Mouse (Mus musculus) limb, embryonic 13.5 days (tissue): ENCODE measurements around the gene Stk10. TPM values are rescaled to one million over a fixed set of nuclear protein-coding genes. Genes with fewer than 3 reads are reported as not detected.

Source experiments
- ATAC-seq: fragments of 200-750 bp; cut with Nextera tagmentation; 2 replicates; pipeline ENCODE4 v1.8.0; 2017; ENCODE audit warnings: low read depth, moderate number of reproducible peaks, moderate TSS enrichment; ENCODE audit not compliant: low FRiP score
- H3K27ac ChIP-seq: fragments of 300-500 bp; sonication (generic); 2 replicates; pipeline ENCODE4 v1.5.1; 2015; ENCODE audit warnings: inconsistent platforms, mild to moderate bottlenecking, moderate library complexity
- H3K27me3 ChIP-seq: fragments of 300-500 bp; sonication (generic); 2 replicates; pipeline ENCODE4 v1.6.1; 2015; ENCODE audit warnings: mild to moderate bottlenecking, inconsistent platforms
- H3K36me3 ChIP-seq: fragments of 300-500 bp; sonication (generic); 2 replicates; pipeline ENCODE4 v1.6.1; 2015; ENCODE audit warnings: inconsistent platforms, mild to moderate bottlenecking, moderate library complexity
- H3K4me1 ChIP-seq: fragments of 300-500 bp; sonication (generic); 2 replicates; pipeline ENCODE4 v1.6.1; 2015; ENCODE audit warnings: inconsistent platforms
- H3K4me2 ChIP-seq: fragments of 300-500 bp; sonication (generic); replicated peaks from 2 replicates; pipeline ENCODE4 v1.6.1; 2015; ENCODE audit warnings: inconsistent platforms, mild to moderate bottlenecking, moderate library complexity
- H3K4me3 ChIP-seq: fragments of 300-500 bp; sonication (generic); 2 replicates; pipeline ENCODE4 v1.5.1; 2015; ENCODE audit warnings: moderate library complexity, mild to moderate bottlenecking, inconsistent platforms
- H3K9ac ChIP-seq: fragments of 300-500 bp; sonication (generic); 2 replicates; pipeline ENCODE4 v1.6.1; 2015; ENCODE audit warnings: mild to moderate bottlenecking, inconsistent platforms
- H3K9me3 ChIP-seq: fragments of 300-500 bp; sonication (generic); 2 replicates; pipeline ENCODE4 v1.6.1; 2016; ENCODE audit warnings: inconsistent platforms
- WGBS: fragments of 180-500 bp; shearing (Covaris S2); methylation state at CpG from one replicate; pipeline ENCODE4 v1.1.7; 2015; 5-methylcytosine and 5-hydroxymethylcytosine counted together
- polyA plus RNA-seq: library from polyadenylated mRNA; unstranded; fragments of >200 nt; fragmentation: Nextera tagmentation; extraction: Ambion mirVana; gene quantifications from 2 replicates; pipeline ENCODE4 v1.2.1, GENCODE M21; 2015

Stk10 gene
- polyA plus RNA-seq, 1 experiment from 2014 or later = 3.1 TPM

DNA sequence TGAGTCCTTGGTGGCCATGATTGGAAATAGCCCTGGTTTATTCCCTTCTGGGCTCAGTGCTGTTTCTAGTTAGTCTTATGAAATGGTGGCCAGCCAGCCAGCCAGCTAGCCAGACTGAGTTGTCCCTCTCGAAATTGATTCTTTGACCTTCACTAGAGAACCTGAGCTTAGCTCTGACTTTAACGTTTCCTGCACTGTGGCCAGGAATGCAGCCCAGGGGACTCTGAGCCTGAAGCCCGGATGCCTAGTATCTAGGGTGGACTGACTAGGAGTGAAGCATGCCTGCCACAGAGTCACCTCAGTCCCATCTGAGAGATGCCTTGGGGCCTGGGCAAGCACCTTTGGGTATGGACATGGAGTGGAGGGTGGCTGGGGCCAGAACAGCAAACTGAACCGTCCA is 31.5 kb downstream of the Stk10 start:
- no peak for ATAC-seq
- Histone ChIP-seq H3K36me3 (no peaks in the 10 kb centered on the region), H3K4me1 (peaks cover 32% of the 10 kb centered on the region), H3K4me2 (no peak overlapping the region), H3K4me3 (no peak overlapping the region), H3K9ac (no peak overlapping the region), H3K27ac (peak overlapping the region; percentile 75), H3K9me3 (0 out of 2 replicates have a peak, but pooled peaks cover under 1% of the 10 kb centered on the region), H3K27me3 (no peaks in the 10 kb centered on the region)
- WGBS = 45% methylated on average over 4 of the region's 4 CpGs

DNA sequence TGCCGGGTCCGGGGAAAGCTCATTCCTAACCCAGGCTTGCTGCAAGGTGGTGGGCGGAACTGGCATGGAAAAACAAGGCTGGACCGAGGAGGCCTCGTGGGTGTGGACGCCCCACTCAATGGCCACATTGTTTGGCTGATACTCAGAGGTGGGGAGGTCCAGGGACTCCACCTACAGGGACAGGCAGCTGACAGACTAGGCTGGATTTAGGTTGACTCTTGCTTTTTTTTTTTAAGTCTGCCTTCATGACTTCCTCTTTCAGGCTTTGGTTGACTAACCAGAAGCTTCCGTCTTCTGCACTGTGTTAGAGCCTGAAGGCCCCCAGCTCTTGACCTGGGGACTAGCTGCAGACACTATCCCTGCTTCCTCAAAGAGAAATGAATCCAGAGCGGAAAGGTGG is 32.0 kb downstream of the Stk10 start:
- 0 out of 2 replicates have a peak, but pooled peaks cover 5% of the 10 kb centered on the region for H3K9me3 ChIP-seq
- no peaks in the 10 kb centered on the region for H3K27me3 ChIP-seq
- no peak overlapping the region for H3K4me3 ChIP-seq
- no peak for ATAC-seq
- H3K36me3 ChIP-seq = no peaks in the 10 kb centered on the region
- peaks cover 32% of the 10 kb centered on the region for H3K4me1 ChIP-seq
- H3K9ac ChIP-seq = no peak overlapping the region
- 58% methylated on average over 8 of the region's 8 CpGs for WGBS
- H3K27ac ChIP-seq = peak overlapping the region; percentile 75
- no peak overlapping the region for H3K4me2 ChIP-seq

DNA sequence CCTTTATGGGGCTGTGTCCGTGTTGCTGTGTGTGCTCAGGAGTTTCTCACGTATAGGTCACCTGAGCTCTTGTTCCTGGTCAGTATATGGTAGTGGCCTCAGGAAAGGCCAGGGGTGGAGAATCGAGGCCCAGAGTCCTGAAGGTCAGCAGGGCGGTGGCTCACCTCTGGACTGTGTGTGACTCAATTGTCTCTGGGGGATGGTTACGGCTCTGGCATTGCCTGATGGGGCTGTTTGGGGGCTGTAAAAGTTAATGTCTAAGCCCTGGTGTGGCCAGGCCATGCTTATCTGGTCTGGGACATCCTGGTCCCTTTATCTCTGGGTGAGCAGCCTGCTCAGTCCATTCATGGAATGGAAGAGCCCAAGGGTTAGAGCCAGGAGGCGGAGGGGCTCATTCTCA is 33.1 kb downstream of the Stk10 start:
- Histone ChIP-seq H3K4me3 (no peak overlapping the region), H3K4me1 (peaks cover 32% of the 10 kb centered on the region), H3K4me2 (no peak overlapping the region), H3K9ac (no peak overlapping the region), H3K27me3 (no peaks in the 10 kb centered on the region), H3K36me3 (no peaks in the 10 kb centered on the region), H3K27ac (no peak overlapping the region), H3K9me3 (0 out of 2 replicates have a peak, but pooled peaks cover 5% of the 10 kb centered on the region)
- WGBS = 71% methylated on average over 6 of the region's 6 CpGs
- no peak for ATAC-seq

DNA sequence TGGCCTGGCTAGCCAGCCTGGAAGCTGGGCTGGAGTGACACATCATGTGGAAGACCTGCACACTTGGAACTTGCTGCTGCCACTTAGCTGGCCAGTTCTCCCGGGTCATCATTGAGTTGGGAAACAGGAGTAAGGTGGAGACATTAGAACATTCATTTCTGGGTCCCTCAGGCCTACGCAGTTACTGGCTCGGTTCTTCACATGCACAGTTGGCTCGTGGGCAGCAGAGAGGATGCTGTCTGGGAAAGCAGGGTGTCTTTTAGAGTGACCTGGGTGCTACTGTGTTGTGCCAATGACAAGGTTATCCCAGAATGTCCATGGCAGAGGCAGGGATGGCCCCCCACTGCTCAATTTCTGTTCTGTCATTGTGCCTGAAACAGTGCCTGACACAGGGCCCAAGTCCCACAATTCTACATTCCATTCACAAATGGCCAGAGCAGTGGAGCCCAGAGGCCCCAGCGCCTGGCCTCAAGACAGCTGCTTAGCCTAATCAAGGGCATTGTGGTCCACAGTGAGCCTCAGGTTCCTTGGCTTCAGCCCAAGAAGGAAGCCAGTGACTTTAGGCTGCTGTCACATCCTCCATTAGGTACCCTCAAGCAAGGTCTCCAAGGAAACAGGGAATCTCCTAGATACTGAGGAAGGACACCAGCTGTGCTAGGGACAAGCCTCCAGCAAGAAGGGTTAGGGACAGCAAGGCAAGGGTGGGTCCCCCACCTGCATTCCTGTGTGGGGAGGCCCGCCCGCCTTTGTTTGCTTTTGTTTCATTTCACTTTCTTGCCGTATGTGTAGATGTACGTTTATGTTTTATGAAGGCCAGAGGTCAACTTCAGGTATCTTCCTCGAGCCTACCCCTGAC is 34.1 kb downstream of the Stk10 start:
- H3K9ac ChIP-seq = no peak overlapping the region
- no peaks in the 10 kb centered on the region for H3K36me3 ChIP-seq
- no peak overlapping the region for H3K4me3 ChIP-seq
- no peak for ATAC-seq
- peaks cover 32% of the 10 kb centered on the region for H3K4me1 ChIP-seq
- no peak overlapping the region for H3K4me2 ChIP-seq
- H3K27ac ChIP-seq = no peak overlapping the region
- no peaks in the 10 kb centered on the region for H3K27me3 ChIP-seq
- H3K9me3 ChIP-seq = 0 out of 2 replicates have a peak, but pooled peaks cover 5% of the 10 kb centered on the region
- 82% methylated on average over 10 of the region's 10 CpGs for WGBS

DNA sequence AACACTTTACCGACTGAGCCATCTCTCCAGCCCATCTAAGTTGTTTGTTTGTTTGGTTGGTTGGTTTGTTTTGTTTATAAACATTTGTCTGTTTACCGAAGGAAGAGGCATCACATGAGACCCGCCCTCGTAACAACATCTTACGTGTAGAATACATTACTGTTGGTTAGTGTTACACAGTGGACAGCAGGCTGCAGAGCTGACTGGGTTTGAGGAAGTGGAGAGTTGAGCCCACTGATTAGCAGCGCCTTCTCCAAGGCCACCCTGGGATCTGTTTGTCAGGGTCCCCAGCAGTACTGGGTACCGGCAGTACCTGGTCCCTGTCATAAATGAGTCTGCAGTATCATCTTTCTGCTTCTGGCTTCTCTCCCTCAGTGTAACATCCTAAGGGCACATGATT is 35.0 kb downstream of the Stk10 start:
- Histone ChIP-seq H3K4me1 (peaks cover 32% of the 10 kb centered on the region), H3K9me3 (0 out of 2 replicates have a peak, but pooled peaks cover 5% of the 10 kb centered on the region), H3K4me3 (no peak overlapping the region), H3K36me3 (no peaks in the 10 kb centered on the region), H3K27me3 (no peaks in the 10 kb centered on the region), H3K4me2 (no peak overlapping the region), H3K9ac (no peak overlapping the region), H3K27ac (no peak overlapping the region)
- no peak for ATAC-seq
- 79% methylated on average over 7 of the region's 7 CpGs for WGBS

DNA sequence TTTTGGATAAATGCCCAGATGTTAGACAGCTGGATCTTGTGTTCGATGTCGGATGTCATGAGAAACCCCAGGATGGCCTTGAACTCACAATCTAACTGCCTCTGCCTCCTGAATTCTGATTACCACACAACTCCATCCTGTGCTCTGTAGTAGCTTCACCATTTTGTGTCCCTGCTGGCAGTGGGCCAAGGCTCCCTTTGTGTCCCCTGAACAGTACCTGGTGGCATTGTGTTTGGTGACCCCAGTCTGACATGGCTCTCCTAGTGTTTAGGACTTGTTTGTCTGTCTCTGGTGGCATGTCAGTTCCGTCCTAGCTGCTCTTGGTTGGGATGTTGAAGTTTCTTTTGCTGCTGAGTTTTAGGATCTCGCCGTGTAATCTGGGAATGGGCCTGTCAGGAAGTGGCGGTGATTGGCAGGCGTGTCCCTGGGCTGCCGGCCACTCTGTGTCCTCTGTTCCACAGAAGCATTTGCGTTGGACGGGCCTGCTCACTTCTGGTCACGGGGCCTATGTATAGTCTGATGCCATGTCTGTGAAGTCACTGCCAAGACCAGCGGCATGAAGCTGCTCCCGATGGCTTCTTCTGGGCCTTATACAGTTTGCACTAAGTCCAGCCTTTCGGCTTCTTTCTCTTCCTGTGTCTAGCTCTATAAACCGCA is 35.7 kb downstream of the Stk10 start:
- 93% methylated on average over 15 of the region's 15 CpGs for WGBS
- Histone ChIP-seq H3K4me1 (peaks cover 26% of the 10 kb centered on the region), H3K36me3 (no peaks in the 10 kb centered on the region), H3K9me3 (0 out of 2 replicates have a peak, but pooled peaks cover 5% of the 10 kb centered on the region), H3K27me3 (no peaks in the 10 kb centered on the region), H3K27ac (no peak overlapping the region), H3K4me3 (no peak overlapping the region), H3K4me2 (no peak overlapping the region), H3K9ac (no peak overlapping the region)
- no peak for ATAC-seq

DNA sequence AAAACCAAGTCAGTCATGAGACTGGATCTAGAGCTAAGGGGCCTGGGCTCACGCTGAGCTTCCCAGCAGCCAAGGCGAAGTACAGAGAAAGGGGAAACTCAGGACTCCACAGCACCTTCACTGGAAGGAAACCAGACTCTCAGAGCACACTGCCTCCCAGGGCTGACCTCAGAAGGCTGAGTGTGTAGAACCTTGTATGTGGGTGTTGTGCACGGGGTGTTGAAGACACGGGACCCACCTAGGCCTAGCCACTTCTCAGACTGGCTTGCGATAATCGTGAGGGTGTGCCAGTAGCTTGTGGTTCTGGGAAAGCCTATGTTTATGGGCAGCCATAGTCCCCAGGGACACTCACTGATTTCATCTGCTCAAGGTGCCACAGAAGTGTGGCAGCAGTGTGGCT is 38.0 kb downstream of the Stk10 start:
- no peak overlapping the region for H3K4me3 ChIP-seq
- no peaks in the 10 kb centered on the region for H3K27me3 ChIP-seq
- no peak overlapping the region for H3K27ac ChIP-seq
- H3K9ac ChIP-seq = no peak overlapping the region
- 0 out of 2 replicates have a peak, but pooled peaks cover 5% of the 10 kb centered on the region for H3K9me3 ChIP-seq
- ATAC-seq = no peak
- H3K4me1 ChIP-seq = 0 out of 2 replicates have a peak, but pooled peaks cover 8% of the 10 kb centered on the region
- H3K36me3 ChIP-seq = no peaks in the 10 kb centered on the region
- no peak overlapping the region for H3K4me2 ChIP-seq
- WGBS = 69% methylated on average over 6 of the region's 6 CpGs

DNA sequence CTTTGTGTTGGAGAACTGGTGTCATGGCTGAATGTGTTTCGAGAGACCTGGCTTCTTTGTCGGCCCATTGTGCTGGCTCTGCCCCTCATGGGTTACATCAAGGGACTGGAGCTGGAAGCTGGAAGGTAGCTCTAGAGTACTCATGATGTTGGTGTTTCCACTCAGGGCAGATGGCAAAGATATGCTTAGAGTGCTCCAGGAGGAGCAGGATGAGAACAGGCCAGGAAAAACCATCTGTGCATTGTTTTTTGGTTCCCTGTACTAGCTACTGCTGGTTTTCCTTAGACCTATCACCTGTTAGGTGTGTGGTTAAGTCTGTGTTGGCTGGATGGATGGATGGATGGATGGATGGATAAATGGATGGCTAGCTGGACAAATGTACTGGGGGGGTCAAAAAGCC is 40.6 kb downstream of the Stk10 start:
- Histone ChIP-seq H3K4me2 (no peak overlapping the region), H3K9ac (no peak overlapping the region), H3K27ac (no peak overlapping the region), H3K4me3 (no peak overlapping the region), H3K4me1 (no peaks in the 10 kb centered on the region), H3K36me3 (no peaks in the 10 kb centered on the region), H3K27me3 (no peaks in the 10 kb centered on the region), H3K9me3 (0 out of 2 replicates have a peak, but pooled peaks cover 5% of the 10 kb centered on the region)
- no peak for ATAC-seq
- 84% methylated on average over 2 of the region's 2 CpGs for WGBS

DNA sequence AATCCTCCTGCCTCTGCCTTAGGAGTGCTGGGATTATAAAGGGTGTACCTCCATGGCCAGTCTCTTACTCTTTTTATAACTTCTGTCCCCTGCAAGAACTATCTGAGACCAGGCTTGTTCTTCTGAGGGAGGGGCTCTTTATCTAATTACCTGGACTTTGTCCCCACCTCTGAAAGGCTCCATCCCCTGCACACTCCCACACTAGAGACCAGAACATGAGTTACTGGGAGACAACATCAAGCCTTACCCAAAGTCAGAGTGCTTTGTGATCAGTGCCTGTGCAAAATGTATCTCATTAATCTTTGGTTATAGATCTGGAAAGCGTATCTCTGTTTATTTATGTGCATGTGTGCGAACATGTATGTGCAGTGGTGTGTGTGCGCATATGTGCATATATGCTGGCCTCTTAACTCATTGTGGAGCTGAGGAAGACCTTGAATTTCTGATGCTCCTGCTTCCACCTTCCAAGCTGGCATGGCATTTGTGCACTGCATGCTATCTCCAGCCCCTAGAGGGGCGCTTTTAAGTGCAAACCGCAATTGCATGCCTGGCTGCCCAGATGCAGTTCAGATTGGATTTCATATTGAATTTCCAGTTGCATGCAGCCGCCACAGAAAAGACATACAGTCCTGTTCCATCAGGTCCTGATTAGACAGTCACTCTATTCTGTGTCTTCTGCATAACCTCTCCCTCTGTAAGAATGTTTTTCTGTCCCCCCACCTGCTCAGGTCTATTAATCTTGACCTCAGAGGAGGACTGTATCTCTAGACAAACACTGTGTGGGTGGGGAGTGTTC is 43.1 kb downstream of the Stk10 start:
- Histone ChIP-seq H3K27me3 (no peaks in the 10 kb centered on the region), H3K27ac (no peak overlapping the region), H3K9ac (no peak overlapping the region), H3K36me3 (no peaks in the 10 kb centered on the region), H3K9me3 (no peaks in the 10 kb centered on the region), H3K4me2 (no peak overlapping the region), H3K4me1 (no peaks in the 10 kb centered on the region; the same call in 1 of the 2 replicates), H3K4me3 (no peak overlapping the region)
- ATAC-seq = no peak
- 79% methylated on average over 6 of the region's 6 CpGs for WGBS

DNA sequence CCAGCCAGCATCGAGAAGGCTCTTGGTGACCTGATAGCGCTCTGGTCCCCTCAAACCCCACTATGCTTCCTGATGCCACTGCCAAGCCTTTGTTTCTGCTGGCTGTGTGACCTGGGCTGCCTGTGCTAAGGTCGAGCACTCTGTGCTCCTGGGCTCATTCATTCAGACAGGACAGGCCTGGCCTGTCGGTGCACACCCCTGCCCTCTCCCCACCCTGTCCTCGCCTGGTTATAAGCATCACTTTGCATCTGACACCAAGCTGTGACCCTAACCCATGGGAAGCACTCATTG is 43.6 kb downstream of the Stk10 start:
- WGBS = 65% methylated on average over 5 of the region's 5 CpGs
- ATAC-seq = no peak
- H3K4me2 ChIP-seq = no peak overlapping the region
- H3K27ac ChIP-seq = no peak overlapping the region
- H3K36me3 ChIP-seq = no peaks in the 10 kb centered on the region
- H3K9ac ChIP-seq = no peak overlapping the region
- no peaks in the 10 kb centered on the region for H3K27me3 ChIP-seq
- no peaks in the 10 kb centered on the region for H3K9me3 ChIP-seq
- H3K4me1 ChIP-seq = no peaks in the 10 kb centered on the region; the same call in 1 of the 2 replicates
- no peak overlapping the region for H3K4me3 ChIP-seq

DNA sequence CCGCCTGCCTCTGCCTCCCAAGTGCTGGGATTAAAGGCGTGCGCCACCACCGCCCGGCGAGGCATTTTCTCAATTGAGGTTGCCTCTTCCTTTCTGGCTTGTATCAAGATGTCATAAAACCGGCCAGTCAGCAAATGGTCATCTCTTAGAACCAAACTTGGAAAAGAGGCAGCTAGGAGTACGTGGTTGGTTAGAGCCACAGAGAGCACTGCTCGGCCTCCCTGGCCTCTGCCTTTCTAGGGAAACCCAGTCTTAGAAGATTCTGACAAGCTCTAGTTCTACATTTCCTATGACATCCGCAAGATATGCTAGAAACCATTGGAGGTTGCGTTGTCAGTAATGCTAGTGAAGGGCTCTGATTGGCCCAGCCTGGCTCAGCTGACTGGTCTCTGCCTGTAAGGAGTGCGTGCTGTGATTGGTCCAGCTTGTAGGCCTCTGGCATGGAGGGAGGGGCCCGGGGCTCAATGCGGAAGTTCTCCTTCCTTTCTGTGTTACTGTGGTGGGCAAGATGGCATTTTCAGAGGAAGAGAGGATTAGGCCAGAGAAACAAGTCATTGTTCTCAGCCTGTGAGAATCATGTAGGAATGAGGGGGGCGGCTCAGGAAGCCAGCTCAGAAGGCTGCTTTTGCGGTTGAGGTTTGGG is 47.3 kb downstream of the Stk10 start:
- H3K4me3 ChIP-seq = no peak overlapping the region
- H3K4me2 ChIP-seq = no peak overlapping the region
- no peak overlapping the region for H3K27ac ChIP-seq
- no peak overlapping the region for H3K9ac ChIP-seq
- no peaks in the 10 kb centered on the region for H3K9me3 ChIP-seq
- H3K4me1 ChIP-seq = peaks cover 4% of the 10 kb centered on the region; the same call in 1 of the 2 replicates
- H3K27me3 ChIP-seq = no peaks in the 10 kb centered on the region; the same call in 1 of the 2 replicates
- WGBS = 82% methylated on average over 16 of the region's 16 CpGs
- no peak for ATAC-seq
- H3K36me3 ChIP-seq = no peaks in the 10 kb centered on the region
